Mouse (Mus musculus) MEL (cell line): Measurements from ENCODE around the gene Fbln2.

Source experiments
- CHD2 ChIP-seq: IDR thresholded peaks from 2 replicates; pipeline ENCODE4 v1.6.1; 2011; ENCODE audit warnings: low read length, improper control_type of control experiment
- CTCF ChIP-seq, 3 experiments: IDR thresholded peaks in 2 of 3; conservative IDR thresholded peaks in 1 of 3; 2 replicates each; pipeline ENCODE4 v1.5.1; 2011 to 2012; ENCODE audit warnings: low read length in 3 of 3, low read depth in 2 of 3, mild to moderate bottlenecking in 2 of 3, improper control_type of control experiment in 1 of 3, inconsistent platforms in 1 of 3, mixed read lengths in 1 of 3, moderate library complexity in 1 of 3; ENCODE audit not compliant: control insufficient read depth in 1 of 3, insufficient read depth in 1 of 3, poor library complexity in 1 of 3, severe bottlenecking in 1 of 3
- ELF1 ChIP-seq: IDR thresholded peaks from 2 replicates; pipeline ENCODE4 v1.6.1; 2014; ENCODE audit warnings: low read depth, mild to moderate bottlenecking, inconsistent platforms, low read length, improper control_type of control experiment, moderate library complexity
- ETS1 ChIP-seq: IDR thresholded peaks from 2 replicates; pipeline ENCODE4 v1.6.1; 2012; ENCODE audit warnings: low read depth, mild to moderate bottlenecking, inconsistent platforms, low read length, improper control_type of control experiment, moderate library complexity
- HCFC1 ChIP-seq: IDR thresholded peaks from 2 replicates; pipeline ENCODE4 v1.6.1; 2012; ENCODE audit warnings: low read depth, mild to moderate bottlenecking, inconsistent platforms, low read length, improper control_type of control experiment, moderate library complexity
- MAX ChIP-seq: IDR thresholded peaks from 2 replicates; pipeline ENCODE4 v1.6.1; 2011; ENCODE audit warnings: low read length, improper control_type of control experiment
- MYC ChIP-seq: IDR thresholded peaks from 2 replicates; pipeline ENCODE4 v1.6.1; 2011; ENCODE audit warnings: low read depth, mild to moderate bottlenecking, low read length, improper control_type of control experiment, moderate library complexity
- POLR2A ChIP-seq, 2 experiments: IDR thresholded peaks; 2 replicates each; pipeline ENCODE4 v1.6.1; 2011 to 2012; ENCODE audit warnings: low read length in 2 of 2, mild to moderate bottlenecking in 2 of 2, control low read depth in 1 of 2, improper control_type of control experiment in 1 of 2, low read depth in 1 of 2, moderate library complexity in 1 of 2; ENCODE audit not compliant: control insufficient read depth in 1 of 2, insufficient read depth in 1 of 2, poor library complexity in 1 of 2

GRCm38 (mm10) chr6:91202571-91202970 lies 9.7 kb upstream of the Fbln2 start:
- TF ChIP-seq CTCF (IDR thresholded peaks at IDR 0.05 in 2 of 3, conservative IDR thresholded peaks at IDR 0.05 in 1 of 3; ENCODE audit: control insufficient read depth in 1 of 3, insufficient read depth in 1 of 3, low read depth in 2 of 3, low read length in 3 of 3, poor library complexity in 1 of 3, severe bottlenecking in 1 of 3), result no peak
- no peak for TF ChIP-seq ETS1
- no peak for TF ChIP-seq MAX
- TF ChIP-seq MYC, result no peak
- TF ChIP-seq POLR2A (IDR thresholded peaks at IDR 0.05; ENCODE audit: control insufficient read depth in 1 of 2, insufficient read depth in 1 of 2, low read depth in 1 of 2, low read length in 2 of 2, poor library complexity in 1 of 2), result no peak
- no peak for TF ChIP-seq CHD2
- no peak for TF ChIP-seq ELF1
- TF ChIP-seq HCFC1, result no peak
